8 mouse cellular contexts compared by ENCODE assay signal in genomic region chr17:70873778-70874124, GRCm38 (mm10). TPM values are rescaled to one million over a fixed set of nuclear protein-coding genes. Genes with fewer than 3 reads are reported as not detected.
DNase-seq lines count a peak whose midpoint lies in the region; ATAC-seq lines count a peak whose summit lies in the region.

No protein-coding gene starts in this region.

- no peaks in the 10 kb centered on the region for H3K27me3 ChIP-seq in neural tube, embryonic 11.5 days (ENCODE audit: control insufficient read depth, insufficient read depth, low read length)
- no peaks in the 10 kb centered on the region for H3K27me3 ChIP-seq in embryonic facial prominence, embryonic 15.5 days
- H3K27me3 ChIP-seq in limb, embryonic 13.5 days, result no peaks in the 10 kb centered on the region
- H3K27me3 ChIP-seq in stomach, embryonic 16.5 days (ENCODE audit: control insufficient read depth, insufficient read depth, low read length), result no peaks in the 10 kb centered on the region

- WGBS in neural tube, embryonic 11.5 days, result 66% methylated on average over 7 of the region's 7 CpGs
- 38% methylated on average over 7 of the region's 7 CpGs for WGBS in embryonic facial prominence, embryonic 15.5 days
- 55% methylated on average over 7 of the region's 7 CpGs for WGBS in limb, embryonic 13.5 days
- WGBS in stomach, embryonic 16.5 days, result 54% methylated on average over 7 of the region's 7 CpGs

- DNase-seq in neural tube, embryonic 11.5 days (ENCODE audit: low spot score), result peak; percentile 32
- no peak for DNase-seq in neural tube, embryonic 10.5 days (ENCODE audit: extremely low spot score, low spot score)
- DNase-seq in T-cell, adult 2 months (ENCODE audit: low spot score), result no peak
- no peak for DNase-seq in cerebellum, postnatal 4 days (ENCODE audit: low spot score in 2 of 2)
- no peak for DNase-seq in urinary bladder, postnatal 10 days (ENCODE audit: low spot score)

- no peaks in the 10 kb centered on the region for H3K36me3 ChIP-seq in neural tube, embryonic 11.5 days (ENCODE audit: control insufficient read depth, insufficient read depth, low read length)
- H3K36me3 ChIP-seq in embryonic facial prominence, embryonic 15.5 days, result no peaks in the 10 kb centered on the region
- no peaks in the 10 kb centered on the region for H3K36me3 ChIP-seq in limb, embryonic 13.5 days
- no peaks in the 10 kb centered on the region for H3K36me3 ChIP-seq in stomach, embryonic 16.5 days (ENCODE audit: control insufficient read depth, insufficient read depth, low read length)

- H3K27ac ChIP-seq in neural tube, embryonic 11.5 days (ENCODE audit: low read depth, low read length), result no peak overlapping the region
- 0 out of 2 replicates have a peak overlapping the region, but pooled peaks have one; percentile 48 for H3K27ac ChIP-seq in embryonic facial prominence, embryonic 15.5 days (replicated peaks)
- no peak overlapping the region for H3K27ac ChIP-seq in limb, embryonic 13.5 days
- no peak overlapping the region for H3K27ac ChIP-seq in stomach, embryonic 16.5 days (ENCODE audit: low read length)

- H3K9ac ChIP-seq in neural tube, embryonic 11.5 days (ENCODE audit: low read length), result no peak overlapping the region
- no peak overlapping the region for H3K9ac ChIP-seq in embryonic facial prominence, embryonic 15.5 days
- H3K9ac ChIP-seq in limb, embryonic 13.5 days, result peak overlapping the region; percentile 21; the same call in 1 of the 2 replicates
- H3K9ac ChIP-seq in stomach, embryonic 16.5 days (ENCODE audit: low read length), result no peak overlapping the region

- peaks cover 18% of the 10 kb centered on the region for H3K4me1 ChIP-seq in neural tube, embryonic 11.5 days (ENCODE audit: control insufficient read depth, insufficient read depth, low read length)
- H3K4me1 ChIP-seq in embryonic facial prominence, embryonic 15.5 days, result peaks cover 19% of the 10 kb centered on the region
- peaks cover 18% of the 10 kb centered on the region for H3K4me1 ChIP-seq in limb, embryonic 13.5 days
- H3K4me1 ChIP-seq in stomach, embryonic 16.5 days (ENCODE audit: control insufficient read depth, insufficient read depth, low read length), result peaks cover 5% of the 10 kb centered on the region; the same call in 1 of the 2 replicates

- ATAC-seq in neural tube, embryonic 11.5 days (ENCODE audit: insufficient read depth, low FRiP score, low TSS enrichment), result no peak
- no peak for ATAC-seq in embryonic facial prominence, embryonic 15.5 days (ENCODE audit: insufficient number of reproducible peaks, low FRiP score, low TSS enrichment, low read depth)
- no peak for ATAC-seq in limb, embryonic 13.5 days (ENCODE audit: low FRiP score, low read depth)
- no peak for ATAC-seq in stomach, embryonic 16.5 days (ENCODE audit: insufficient read depth, low FRiP score)

- peak overlapping the region; percentile 26 for H3K4me2 ChIP-seq in neural tube, embryonic 11.5 days (ENCODE audit: low read depth)
- H3K4me2 ChIP-seq in embryonic facial prominence, embryonic 15.5 days (replicated peaks), result peak overlapping the region; percentile 56
- peak overlapping the region; percentile 52 for H3K4me2 ChIP-seq in limb, embryonic 13.5 days (replicated peaks)
- peak overlapping the region; percentile 50 for H3K4me2 ChIP-seq in stomach, embryonic 16.5 days (ENCODE audit: low read depth, low read length)

- no peaks in the 10 kb centered on the region for H3K9me3 ChIP-seq in neural tube, embryonic 11.5 days (ENCODE audit: control insufficient read depth, low read length)
- H3K9me3 ChIP-seq in embryonic facial prominence, embryonic 15.5 days (replicated peaks), result no peaks in the 10 kb centered on the region
- no peaks in the 10 kb centered on the region for H3K9me3 ChIP-seq in limb, embryonic 13.5 days
- H3K9me3 ChIP-seq in stomach, embryonic 16.5 days (replicated peaks; ENCODE audit: control insufficient read depth, low read length), result no peaks in the 10 kb centered on the region

- no peak overlapping the region for H3K4me3 ChIP-seq in neural tube, embryonic 11.5 days (ENCODE audit: low read depth, low read length)
- H3K4me3 ChIP-seq in embryonic facial prominence, embryonic 15.5 days (replicated peaks), result peak overlapping the region; percentile 33
- H3K4me3 ChIP-seq in limb, embryonic 13.5 days, result peak overlapping the region; percentile 15; the same call in 1 of the 2 replicates
- peak overlapping the region; percentile 24 for H3K4me3 ChIP-seq in stomach, embryonic 16.5 days (replicated peaks; ENCODE audit: low read length)

RNA-seq across cellular contexts. Expression of gene Tgif1, which starts 20.4 kb away (rescaled TPM):
- 63.8 and 66.2 TPM in 2 replicates for polyA plus RNA-seq in neural tube, embryonic 11.5 days (2014; fragmentation: Nextera tagmentation; extraction: Ambion mirVana)
- 70.2 and 74.4 TPM in 2 replicates for polyA plus RNA-seq in embryonic facial prominence, embryonic 15.5 days (2015; fragmentation: Nextera tagmentation; extraction: Ambion mirVana)
- 98.7 and 103 TPM in 2 replicates for polyA plus RNA-seq in limb, embryonic 13.5 days (2015; fragmentation: Nextera tagmentation; extraction: Ambion mirVana)
- 56.5 and 60.1 TPM in 2 replicates for polyA plus RNA-seq in stomach, embryonic 16.5 days (2015; fragmentation: Nextera tagmentation; extraction: Ambion mirVana)
